Mouse (Mus musculus) thymus, adult 2 months (tissue): ENCODE data around the gene Fndc10.

Experiments used
- CTCF ChIP-seq: fragments of 200-500 bp; IDR thresholded peaks from 2 replicates; pipeline ENCODE4 v1.5.1; 2012; ENCODE audit warnings: mild to moderate bottlenecking, control low read depth, low read length, moderate library complexity, borderline replicate concordance; ENCODE audit not compliant: control insufficient read depth, poor library complexity, insufficient read depth; ENCODE audit errors: extremely low read depth
- POLR2A ChIP-seq: fragments of 200-500 bp; IDR thresholded peaks from 2 replicates; pipeline ENCODE4 v1.6.1; 2012; ENCODE audit warnings: mild to moderate bottlenecking, low read length, control low read depth, moderate library complexity; ENCODE audit not compliant: control insufficient read depth, poor library complexity, insufficient read depth; ENCODE audit errors: extremely low read depth

- no peak for TF ChIP-seq POLR2A
- no peak for TF ChIP-seq CTCF
These were observed 39.1 kb downstream of the Fndc10 start for GRCm38 (mm10) chr4:155733267-155733666.
